Mouse (Mus musculus) liver, embryonic 18 days (tissue): Measurements from ENCODE around the gene Gpbp1. TPM values are rescaled to one million over a fixed set of nuclear protein-coding genes. Genes with fewer than 3 reads are reported as not detected.

Source experiments
- polyA plus RNA-seq: library from polyadenylated mRNA; depleted of rRNA; stranded (reverse); fragments of >200 nt; gene quantifications from 2 replicates; pipeline ENCODE4 v1.2.3, GENCODE M21; 2012; rRNA removed

Gene Gpbp1
- 17.8 and 17.9 TPM in 2 replicates for polyA plus RNA-seq

DNA sequence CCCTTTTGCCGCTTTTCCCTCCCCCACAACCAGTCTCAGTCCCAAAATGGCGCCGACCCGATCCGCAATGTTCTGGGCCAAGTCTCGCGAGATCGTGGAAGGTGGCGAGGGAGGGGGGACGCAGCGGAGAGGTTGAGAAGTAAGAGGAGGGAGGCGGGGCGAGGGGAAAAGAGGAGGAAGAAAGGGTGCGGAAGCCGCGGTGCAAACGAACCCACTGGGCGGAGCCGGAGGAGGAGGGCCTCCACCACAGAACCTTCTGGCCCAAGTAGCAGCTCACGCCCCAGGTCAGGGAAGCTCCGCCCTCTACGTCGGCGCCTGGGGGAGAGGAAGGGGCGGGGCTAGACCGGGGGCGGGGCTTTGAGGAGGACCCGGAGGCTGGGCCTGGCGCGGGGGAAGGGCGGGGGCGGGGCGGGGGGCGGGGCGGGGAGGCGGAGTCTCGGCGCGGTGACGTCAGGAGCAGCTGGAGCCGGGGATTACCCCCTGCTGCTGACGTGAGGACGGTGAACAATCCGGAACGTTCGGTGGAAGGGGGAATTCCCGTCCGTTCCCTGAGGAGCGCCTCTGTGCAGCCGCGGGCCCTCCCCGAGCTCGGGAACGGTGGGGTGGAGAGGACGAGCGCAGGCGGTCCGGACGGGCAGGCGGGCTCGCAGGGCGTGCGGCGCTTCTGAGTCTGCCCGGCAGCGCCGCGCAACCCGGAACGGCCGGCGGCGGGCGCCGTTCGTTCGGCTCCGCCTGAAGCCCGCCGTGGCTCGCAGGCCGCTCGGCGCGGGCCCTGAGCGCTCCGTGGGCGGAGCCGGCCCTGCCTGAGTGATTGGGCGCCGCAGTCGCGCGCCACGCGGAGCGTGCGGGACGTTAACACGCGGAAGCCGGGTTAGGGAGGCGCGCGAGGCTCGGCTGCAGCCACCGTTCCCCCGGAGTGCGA is at the start of gene Gpbp1:
Gpbp1 (minus strand) TSS at position 310 of the 922 bp plus-strand sequence.

Other genes starting within 250 kb of the Gpbp1 start
- not detected in 2 replicates for gene Actbl2, start 235.1 kb downstream of the Gpbp1 start, polyA plus RNA-seq
- gene Gm49496, start 59.8 kb upstream of the Gpbp1 start, polyA plus RNA-seq, result 0.07 TPM in 1 of 2 replicates, not detected in the other
- not detected in 2 replicates for gene Gm10198, start 102.7 kb upstream of the Gpbp1 start, polyA plus RNA-seq
- 6.0 and 7.1 TPM in 2 replicates for gene Mier3, start 190.9 kb upstream of the Gpbp1 start, polyA plus RNA-seq